ENCODE assay signal across 8 mouse cellular contexts in genomic region chr9:43920053-43920754, GRCm38 (mm10).
A peak's percentile ranks its signal among the peaks of the same experiment; 100 is the strongest.
DNase-seq lines count a peak whose midpoint lies in the region; ATAC-seq and TF ChIP-seq lines count a peak whose summit lies in the region.

No protein-coding gene starts in this region.

- H3K4me2 ChIP-seq in lung, postnatal 0 days (replicated peaks; ENCODE audit: low read depth, low read length), result no peak overlapping the region

- TF ChIP-seq CTCF in layer of hippocampus, adult 2 months (conservative IDR thresholded peaks at IDR 0.05), result peak; percentile 98
- TF ChIP-seq CTCF in lung, postnatal 0 days (IDR thresholded peaks at IDR 0.05), result peak; percentile 81

- peak; percentile 96 for DNase-seq in Muller cell, postnatal 12 days (ENCODE audit: inconsistent ontology term)
- peak; percentile 73 for DNase-seq in cerebellum, adult 9-11 months
- DNase-seq in heart, postnatal 4 days, result peak; percentile 86
- DNase-seq in layer of hippocampus, adult 2 months (ENCODE audit: low spot score in 2 of 2), result peak; percentile 70 to 85
- peak; percentile 65 for DNase-seq in lung, postnatal 0 days (ENCODE audit: low spot score)
- peak; percentile 65 for DNase-seq in retina, postnatal 7 days (ENCODE audit: low read depth, low spot score)
- DNase-seq in urinary bladder, adult 18-20 months (ENCODE audit: low spot score in 2 of 2), result peak; percentile 52 to 77

- WGBS in lung, postnatal 0 days, result 11% methylated on average over 24 of the region's 24 CpGs

- no peaks in the 10 kb centered on the region for H3K9me3 ChIP-seq in lung, postnatal 0 days (ENCODE audit: low read length)

- TF ChIP-seq EP300 in lung, postnatal 0 days (IDR thresholded peaks at IDR 0.05), result no peak

- H3K27ac ChIP-seq in layer of hippocampus, adult 2 months, result no peak overlapping the region
- H3K27ac ChIP-seq in lung, postnatal 0 days (ENCODE audit: low read length), result no peak overlapping the region

- peak; percentile 77 for ATAC-seq in frontal cortex, adult (ENCODE audit: low TSS enrichment)
- ATAC-seq in lung, postnatal 0 days, result peak; percentile 40; the same call in 1 of the 2 replicates

- H3K27me3 ChIP-seq in lung, postnatal 0 days (replicated peaks; ENCODE audit: insufficient read depth, low read length), result no peaks in the 10 kb centered on the region

- no peak overlapping the region for H3K4me3 ChIP-seq in layer of hippocampus, adult 2 months
- H3K4me3 ChIP-seq in lung, postnatal 0 days (ENCODE audit: low read depth, low read length), result no peak overlapping the region

- no peaks in the 10 kb centered on the region for H3K4me1 ChIP-seq in lung, postnatal 0 days (ENCODE audit: insufficient read depth, low read depth, low read length)

- no peaks in the 10 kb centered on the region for H3K36me3 ChIP-seq in lung, postnatal 0 days (ENCODE audit: insufficient read depth, low read length)

- H3K9ac ChIP-seq in lung, postnatal 0 days (replicated peaks; ENCODE audit: low read depth), result no peak overlapping the region
